Mouse (Mus musculus) liver, adult 2 months (tissue): ENCODE measurements around the gene Olfr446.

ENCODE experiments used
- CTCF ChIP-seq: fragments of 200-500 bp; IDR thresholded peaks from 2 replicates; pipeline ENCODE4 v1.5.1; 2011; ENCODE audit warnings: low read depth, low read length, control low read depth
- POLR2A ChIP-seq: fragments of 200-500 bp; IDR thresholded peaks from 2 replicates; pipeline ENCODE4 v1.6.1; 2011; ENCODE audit warnings: low read length, control low read depth; ENCODE audit not compliant: insufficient read depth; ENCODE audit errors: extremely low read depth

GRCm38 (mm10) chr6:42908578-42908977 lies 12.6 kb upstream of the Olfr446 start, which contains the start of gene Olfr447:
- TF ChIP-seq POLR2A (no peak), CTCF (no peak)
